Mouse (Mus musculus): Measurements from ENCODE around the gene Abhd5.

Abhd5 gene

DNA sequence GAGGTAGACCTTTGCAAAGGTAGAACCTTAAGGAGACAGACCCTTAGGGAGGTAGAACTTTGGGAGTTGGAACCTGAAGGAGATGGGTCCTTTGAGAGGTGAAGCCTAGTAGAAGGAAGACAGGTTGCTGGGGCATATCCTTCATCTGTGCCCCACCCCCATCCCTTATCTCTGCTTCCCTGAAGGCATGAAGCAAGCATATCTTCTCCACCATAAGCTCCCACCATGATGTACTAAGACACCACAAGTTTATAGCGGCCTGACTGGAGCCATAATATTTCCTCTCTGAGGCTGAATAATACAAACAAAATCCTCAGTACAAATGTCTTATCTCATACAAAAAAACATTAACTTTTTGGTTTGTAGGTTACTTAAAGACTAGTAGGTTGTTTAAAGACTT lies 3.5 kb upstream of the Abhd5 start:
- DNase-seq (ENCODE audit: low spot score), result no peak

DNA sequence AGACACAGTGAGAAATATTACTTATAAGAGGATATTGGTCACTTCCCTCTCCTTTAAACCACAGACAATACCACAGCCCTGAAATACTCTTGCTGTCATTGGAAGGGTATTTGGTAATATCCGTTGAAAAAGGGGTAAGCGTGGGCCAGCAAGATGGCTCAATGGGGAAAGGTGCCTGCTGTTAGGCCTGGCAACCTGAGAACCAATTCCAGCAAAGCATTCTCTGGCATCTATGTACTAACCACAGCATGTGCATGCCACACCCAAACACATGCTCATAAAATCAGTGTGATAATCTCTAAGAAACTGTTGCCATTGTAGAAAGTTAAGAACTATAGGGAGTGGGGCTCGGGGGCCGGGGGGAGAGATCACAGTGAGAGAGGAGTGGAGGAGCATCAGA lies 2.1 kb upstream of the Abhd5 start:
- DNase-seq (ENCODE audit: low spot score), result no peak

DNA sequence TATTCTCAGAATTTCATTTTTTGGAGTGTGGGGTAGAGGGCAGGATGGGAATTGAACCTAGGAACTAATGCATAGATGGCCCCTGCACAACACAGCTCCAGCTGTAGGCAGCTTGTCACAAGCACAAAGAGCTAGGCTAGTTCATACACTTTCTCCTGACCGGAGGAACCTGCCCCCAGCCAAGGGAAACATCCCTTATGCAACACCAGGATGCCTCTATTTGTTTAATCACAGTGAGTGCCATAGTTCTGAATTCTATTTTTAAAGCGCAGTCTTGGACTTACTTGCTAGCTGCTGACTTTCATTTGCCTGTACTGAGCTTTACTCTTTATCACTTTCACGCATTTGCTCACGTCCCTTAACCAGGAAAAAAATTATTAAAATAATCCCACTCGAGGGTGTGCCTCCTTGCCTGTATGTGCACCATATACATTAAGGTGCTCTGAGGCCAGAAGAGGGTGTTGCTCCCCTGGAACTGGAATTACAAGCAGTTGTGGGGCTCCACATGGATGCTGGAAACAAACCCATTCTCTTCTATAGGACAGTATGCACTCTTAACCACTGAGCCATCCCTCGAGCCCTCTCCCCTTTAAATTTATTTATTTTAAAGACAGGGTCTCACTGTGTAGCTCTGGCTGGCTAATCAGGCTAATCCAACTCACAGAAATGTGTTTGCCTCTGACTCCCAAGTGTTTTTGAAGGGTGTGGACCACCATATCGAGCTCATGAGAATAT lies 845 bp upstream of the Abhd5 start:
- DNase-seq (ENCODE audit: low spot score), result no peak

DNA sequence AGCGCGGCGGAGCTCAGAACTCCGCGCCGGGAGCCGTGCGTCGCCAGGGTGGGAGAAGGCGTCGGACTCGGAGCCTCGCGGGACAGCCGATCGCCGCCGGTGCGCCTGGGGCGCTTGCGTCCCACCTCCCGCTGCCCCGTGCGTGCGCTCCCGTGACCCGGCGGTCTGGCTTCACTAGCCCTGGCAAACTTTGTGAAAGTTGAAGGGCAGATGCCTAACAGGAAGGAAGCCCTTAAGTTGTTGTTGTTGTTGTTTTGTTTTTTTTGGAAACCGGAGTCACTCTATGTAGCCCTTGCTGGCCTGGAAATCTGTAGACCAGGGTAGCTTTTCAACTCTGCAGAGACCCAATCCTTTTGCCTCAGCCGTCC lies 601 bp downstream of the Abhd5 start:
- DNase-seq (ENCODE audit: low spot score), result no peak

DNA sequence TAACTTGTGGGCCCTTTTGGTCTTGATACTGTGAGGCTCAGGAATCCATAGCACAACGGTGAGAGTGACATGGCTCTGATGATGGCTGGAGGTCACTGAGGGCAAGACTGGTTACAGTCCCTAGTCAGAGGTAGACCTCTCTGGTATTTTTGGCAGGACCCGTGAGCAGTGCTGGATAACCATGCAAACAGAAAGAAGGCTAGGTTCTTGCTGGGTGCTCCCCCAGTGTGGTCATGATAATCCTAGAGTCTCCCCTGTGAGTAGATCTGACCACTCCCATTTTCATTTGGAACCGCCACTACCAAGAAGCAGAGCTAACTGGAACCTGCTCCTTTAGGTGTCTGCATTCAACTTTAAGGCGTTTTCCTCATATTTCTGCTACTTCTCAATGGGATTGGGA lies 1.5 kb downstream of the Abhd5 start:
- no peak for DNase-seq (ENCODE audit: low spot score)

DNA sequence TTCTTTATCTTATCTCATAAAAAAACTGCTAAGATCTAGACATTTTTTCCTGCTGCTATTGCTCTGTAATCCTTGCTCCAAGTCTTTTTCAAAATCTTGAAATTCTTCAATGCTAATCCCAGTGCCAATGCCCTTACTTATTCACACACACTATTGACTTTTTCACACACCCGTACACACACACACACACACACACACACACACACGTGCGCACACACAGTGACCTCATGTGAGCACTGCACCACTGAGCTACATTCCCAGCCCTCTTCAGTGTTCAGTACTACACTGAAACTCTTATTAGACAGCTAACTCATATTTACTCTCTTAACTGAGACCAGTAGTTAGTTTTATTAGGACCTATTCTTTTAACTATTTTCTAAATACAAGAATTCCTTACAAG lies 2.8 kb downstream of the Abhd5 start:
- DNase-seq (ENCODE audit: low spot score), result no peak

DNA sequence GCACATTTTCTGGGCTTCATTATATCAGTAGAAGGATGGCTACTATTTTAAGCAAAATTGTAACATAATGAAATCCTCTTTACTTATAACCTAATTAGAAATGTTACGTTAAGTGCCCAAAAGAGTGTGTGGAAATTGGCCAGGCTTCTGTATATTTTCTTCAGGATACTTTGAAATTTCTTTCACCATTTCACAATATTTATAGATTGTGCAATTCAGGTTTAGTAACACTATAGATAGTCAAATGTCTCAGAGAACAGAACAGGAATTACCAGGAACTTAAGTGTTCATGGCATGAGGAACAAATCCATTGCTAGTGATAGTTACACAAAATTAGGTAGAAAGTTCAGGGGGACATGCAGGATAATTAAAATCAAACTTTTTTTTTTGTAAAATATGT lies 5.7 kb downstream of the Abhd5 start:
- DNase-seq (ENCODE audit: low spot score), result no peak

DNA sequence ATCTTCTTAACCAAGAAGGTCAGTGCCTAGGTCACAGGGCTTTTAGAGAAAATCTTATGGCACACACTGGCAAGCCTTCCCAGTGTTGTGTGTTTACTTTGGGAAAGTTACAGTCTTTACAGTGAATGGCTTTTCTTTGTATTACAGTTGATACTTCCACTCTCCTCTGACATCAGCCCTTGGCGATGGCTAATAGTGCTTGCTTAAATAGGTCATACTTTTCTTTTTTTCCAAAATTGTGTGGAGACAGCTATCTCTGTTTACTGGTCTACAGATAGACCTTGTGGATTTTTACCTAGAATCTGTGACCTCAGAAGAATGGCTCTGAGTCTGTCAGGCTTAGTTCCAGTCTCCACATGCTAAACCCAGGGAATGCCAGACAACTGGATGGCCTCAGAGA lies 6.2 kb downstream of the Abhd5 start:
- DNase-seq (ENCODE audit: low spot score), result no peak

DNA sequence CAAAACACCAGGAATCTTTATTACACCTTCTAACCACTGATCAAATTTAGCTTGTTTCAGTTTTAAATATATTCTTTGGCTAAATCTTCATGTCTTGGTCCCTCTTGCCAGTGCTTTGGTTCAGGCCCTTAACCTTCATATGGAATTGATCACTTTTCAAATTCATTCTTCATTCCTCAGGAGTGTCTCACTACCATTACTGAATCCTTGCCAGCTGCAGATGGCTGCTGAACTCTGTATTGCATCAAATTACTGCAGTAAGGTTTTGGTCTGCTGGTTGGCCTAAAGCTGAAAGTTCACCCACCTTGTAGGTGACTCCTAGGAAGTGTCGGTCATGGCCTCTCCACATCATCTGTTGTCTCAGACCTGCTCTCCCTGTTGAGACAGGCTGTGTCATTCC lies 12.8 kb downstream of the Abhd5 start:
- no peak for DNase-seq (ENCODE audit: low spot score)

DNA sequence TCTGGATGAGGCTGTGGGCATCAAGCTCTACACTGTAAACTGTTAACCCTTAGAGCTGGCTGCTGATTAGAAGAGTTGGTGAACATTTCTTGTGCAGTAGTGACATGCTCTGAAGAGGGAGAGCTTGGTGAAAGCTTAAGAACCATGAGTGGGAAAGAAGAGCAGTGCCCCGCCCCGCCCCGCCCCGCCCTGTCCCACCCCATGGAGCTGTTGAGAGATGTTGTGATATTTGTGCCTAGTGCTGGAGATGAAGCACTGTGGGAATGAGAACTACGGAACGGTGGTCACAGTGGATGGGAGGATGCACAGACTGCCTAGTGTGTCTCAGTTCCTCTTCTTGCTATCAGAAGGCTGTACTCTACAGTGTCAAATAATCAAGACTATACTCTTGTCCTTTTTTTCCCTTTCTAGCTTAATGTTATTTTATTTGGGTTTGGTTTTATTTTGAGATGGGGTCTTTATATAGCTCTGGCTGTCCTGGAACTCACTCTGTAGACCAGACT lies 18.9 kb downstream of the Abhd5 start:
- DNase-seq (ENCODE audit: low spot score), result no peak

DNA sequence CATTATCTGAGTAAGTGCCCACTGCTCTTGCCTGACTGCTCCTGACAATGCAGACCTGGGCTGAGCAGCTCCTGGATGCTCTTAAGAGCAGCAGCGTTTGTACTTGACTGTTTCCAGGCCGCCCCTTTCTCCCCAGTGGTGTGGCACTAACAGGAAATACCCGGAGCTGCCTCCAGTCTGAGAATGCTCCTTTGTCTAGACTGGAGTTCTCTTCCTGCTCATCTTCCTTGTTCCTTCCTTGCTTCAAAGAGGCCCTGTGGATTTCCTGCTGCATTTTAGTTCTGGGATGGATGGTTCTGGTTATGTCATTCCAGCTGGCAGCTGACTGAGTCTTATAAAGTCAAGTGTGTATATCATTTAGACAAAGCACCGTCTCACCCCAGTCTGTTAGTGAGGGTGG lies 21.1 kb downstream of the Abhd5 start:
- no peak for DNase-seq (ENCODE audit: low spot score)

DNA sequence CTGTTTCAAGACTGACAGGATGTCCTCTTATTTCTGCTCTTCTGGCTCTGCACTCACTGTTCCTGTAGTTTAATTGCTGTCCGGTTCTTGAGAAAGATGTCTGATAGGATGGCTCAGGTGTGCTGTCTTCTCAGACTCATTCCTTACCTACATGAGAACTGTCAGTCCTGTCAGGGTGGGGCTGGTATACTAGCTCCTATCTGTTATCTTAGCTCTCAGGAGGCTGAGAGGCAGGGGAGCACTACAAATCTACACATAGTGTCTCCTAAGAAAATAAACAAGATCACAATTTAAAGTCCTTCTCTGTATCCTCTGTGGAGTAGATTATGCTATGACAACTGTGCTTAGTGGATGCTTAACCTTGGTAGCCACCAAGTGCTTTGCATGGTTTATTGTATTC lies 21.6 kb downstream of the Abhd5 start:
- no peak for DNase-seq (ENCODE audit: low spot score)

DNA sequence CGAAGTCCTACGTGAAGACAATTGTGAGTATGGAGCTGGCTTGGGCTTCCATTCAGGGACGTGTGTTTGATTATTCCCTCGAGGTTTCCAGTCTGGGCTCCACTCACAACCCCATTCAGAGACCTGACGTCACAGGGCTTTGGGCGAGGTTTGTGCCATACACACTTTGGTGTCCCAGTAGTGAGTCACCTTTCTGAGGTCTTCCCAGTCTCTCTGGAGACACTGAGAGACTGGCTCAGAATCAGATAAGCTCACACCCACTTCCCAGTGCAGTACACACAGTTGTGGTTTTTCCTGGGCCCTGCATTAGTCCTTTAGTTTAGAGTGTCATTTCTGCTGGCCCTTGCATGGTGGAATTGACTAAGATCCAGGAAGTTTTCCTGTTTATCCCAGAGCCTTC lies 27.6 kb downstream of the Abhd5 start:
- DNase-seq (ENCODE audit: low spot score), result no peak

DNA sequence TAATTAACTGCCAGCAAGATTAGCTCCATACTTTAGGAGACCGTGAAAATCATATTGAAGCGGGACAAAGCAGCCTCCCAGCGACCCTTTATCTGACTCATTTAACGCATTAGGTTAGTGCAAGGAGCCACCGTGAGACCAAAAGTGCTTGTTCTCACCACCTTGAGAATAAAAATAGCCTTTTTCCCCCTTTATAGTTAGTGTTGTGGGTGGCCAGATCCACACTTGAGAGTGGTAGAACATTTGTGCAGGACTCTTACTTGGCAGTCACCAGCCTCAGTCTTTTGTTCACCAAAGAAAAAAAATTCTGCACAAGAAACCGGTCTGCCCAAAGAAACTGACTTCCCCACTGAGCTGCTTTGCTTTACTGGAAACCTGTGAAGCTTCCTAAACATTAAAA lies 29.6 kb downstream of the Abhd5 start:
- no peak for DNase-seq (ENCODE audit: low spot score)

DNA sequence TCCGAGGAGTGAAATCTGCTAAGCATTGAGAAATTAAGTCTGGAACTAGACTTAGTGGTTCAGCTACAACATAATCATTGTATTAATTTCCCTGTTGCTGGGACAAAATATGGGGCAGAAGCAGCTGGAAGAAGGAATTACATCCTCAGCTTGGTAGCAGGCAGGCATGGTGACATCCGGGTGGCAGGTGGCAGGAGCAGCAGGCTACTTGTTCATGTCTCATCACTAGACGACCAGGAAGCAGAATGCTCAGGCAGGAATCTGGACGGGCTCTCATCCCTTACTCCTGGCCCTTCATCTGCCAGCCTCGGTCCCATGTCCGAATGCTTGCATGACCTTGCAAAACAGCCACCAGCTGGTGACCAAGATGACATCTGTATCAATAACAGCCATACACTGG lies 30.6 kb downstream of the Abhd5 start:
- no peak for DNase-seq (ENCODE audit: low spot score)

DNA sequence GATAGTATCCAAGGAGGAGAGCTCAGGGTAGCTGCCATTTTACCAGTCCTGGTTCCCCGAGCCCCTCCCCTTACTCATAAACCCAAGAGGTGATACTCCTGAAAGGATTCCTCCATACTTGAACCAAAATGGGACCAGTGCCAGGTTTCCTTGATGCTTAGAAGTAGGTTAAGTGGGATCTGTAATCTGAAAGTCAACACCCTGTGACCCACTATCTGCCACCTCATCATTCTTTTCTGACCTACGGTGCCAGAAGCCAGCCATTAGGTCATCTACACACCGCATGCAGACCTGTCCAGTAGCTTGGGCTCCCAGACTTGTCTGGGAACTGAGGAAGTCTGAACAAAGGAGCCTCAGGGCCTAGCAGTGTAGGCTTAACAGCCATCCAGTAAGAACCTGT lies 34.6 kb downstream of the Abhd5 start:
- no peak for DNase-seq (ENCODE audit: low spot score)

DNA sequence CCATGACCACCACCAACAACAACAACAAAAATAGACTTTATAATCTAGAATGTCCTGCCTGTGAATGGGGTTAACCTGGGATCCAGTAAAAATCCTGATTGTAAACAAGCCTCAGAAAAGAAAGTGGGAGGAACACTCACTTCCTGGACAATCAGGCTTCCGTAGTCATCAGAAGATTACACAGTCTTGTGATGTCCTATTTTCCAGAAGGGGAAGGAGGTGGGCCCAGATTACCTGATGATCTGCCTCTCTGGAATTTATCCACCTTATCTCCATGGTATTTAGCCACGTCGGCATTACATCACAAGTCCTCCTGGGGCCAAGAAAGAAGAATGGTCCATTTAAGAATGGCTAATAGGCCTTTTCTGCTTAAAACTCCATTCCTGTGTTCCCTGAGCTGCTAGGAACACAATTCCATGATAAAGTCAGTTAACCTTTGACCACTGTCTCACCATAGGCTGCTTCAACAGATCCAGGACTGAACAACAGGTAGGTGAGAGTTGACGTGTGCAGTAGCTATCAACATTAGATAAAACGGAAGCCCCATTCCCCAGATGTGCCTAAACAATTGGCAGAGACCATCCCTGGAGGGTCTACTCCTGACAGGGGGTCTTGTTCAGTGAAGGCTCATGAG lies 38.0 kb downstream of the Abhd5 start:
- DNase-seq (ENCODE audit: low spot score), result no peak

DNA sequence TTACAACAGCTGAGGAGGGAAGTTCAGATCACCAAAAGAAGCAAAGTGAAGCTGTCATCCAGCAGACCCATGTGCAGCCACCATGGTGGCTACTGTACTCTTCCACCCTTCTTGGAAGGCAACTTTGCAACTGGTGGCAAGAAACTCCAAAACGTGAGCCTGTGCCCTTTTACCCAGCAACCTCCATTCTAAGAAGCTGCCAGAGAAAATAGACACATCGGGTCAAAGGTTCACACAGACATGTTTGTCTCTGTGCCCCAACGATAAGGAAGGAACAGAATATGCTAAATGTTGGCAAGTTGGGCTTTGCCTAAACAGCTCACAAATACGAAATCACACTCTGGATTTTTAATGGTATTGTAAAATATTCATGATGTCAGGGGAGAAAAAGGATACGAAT lies 44.4 kb downstream of the Abhd5 start:
- DNase-seq (ENCODE audit: low spot score), result no peak

DNA sequence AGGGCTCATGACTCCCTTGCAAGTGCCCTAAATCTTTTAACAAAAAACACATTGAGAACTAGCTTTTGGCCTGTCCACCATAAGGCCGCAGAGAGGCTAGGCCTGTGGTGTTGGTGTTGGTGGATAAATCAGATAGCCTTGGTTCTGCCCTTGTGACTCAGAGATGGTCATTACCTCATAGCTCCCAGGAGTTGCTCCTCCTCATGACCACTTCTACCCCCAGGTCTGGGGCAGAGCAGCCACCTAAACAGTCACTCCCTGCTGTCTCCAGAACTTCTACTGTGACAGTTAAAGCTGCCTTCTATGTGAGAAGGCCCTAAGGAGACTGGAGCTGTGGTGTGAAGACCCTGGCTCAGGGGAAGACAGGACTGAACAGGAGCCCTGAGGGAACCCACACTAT lies 45.7 kb downstream of the Abhd5 start:
- no peak for DNase-seq (ENCODE audit: low spot score)

DNA sequence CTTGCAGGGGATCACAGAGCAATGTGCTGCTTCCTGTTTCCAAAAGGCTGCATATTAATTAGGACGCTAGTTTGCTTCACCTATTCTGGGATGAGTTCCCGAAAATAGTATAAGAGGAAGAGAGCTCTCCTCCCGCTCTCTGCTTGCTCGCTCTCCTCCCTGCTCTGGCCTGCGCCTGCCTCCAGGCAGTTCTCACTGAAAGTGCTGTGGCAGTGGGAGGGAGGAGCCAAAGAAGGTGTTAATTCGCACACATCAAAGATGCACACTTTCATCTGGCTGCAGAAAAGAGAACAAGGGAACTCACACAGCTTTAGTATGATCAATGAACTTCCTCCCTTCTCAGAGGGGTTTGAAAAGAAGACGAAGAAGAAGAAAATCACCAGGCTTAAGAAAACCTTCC lies 47.3 kb downstream of the Abhd5 start:
- DNase-seq (ENCODE audit: low spot score), result no peak

DNA sequence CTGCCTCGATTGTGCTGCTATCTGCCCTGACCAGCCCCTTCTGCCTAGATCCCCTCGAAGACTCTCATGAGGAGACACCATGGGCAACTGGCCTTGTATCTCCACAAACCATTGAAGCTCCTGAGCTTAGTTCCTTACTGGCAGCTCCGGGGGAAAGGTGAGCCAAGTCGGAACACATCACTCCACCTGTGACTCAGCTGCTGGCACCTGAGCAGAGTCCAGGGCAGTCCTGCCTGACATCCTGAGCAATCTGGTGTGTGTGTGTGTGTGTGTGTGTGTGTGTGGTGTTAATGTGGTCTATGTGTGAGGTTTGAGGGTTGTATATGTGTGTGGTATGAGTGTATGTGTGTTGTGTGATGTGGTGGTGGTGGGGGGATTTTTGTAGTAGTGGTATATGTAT lies 49.8 kb downstream of the Abhd5 start:
- DNase-seq (ENCODE audit: low spot score), result peak; percentile 38

DNA sequence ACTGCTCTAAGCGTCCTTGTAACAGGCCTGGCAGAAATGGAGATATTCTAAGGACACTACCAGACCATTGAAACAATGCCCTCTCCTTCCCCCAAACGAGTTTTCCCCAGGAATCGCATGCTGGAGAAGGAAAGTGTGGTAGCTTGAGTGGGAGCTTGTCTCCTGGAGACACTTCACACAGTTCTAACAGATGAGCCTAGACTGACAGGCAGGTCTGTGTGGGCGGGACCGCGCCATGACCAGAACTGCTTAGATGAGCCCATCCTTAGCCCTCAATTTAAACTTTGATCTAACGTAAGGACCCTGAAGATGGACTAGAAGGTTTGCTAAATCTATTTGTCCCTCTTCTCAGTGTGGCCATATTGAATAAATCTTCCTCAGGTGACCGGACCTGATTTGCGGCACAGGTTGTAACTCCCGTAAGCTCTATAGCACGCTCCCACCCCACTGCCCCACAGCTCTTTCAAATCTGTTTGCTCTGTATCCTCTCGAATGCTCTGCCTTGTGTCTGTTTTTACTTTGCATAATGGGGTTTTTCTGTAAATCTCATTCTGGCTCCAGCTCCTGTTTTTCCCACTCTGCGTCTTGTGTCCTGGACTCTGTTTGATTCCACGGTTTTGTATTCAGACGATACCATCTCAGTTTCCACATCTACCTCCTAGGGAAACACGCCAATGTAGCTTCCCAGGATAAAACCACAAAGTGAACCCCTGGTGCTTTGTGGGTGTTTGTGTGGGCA lies 59.2 kb downstream of the Abhd5 start:
- DNase-seq (ENCODE audit: low spot score), result no peak

DNA sequence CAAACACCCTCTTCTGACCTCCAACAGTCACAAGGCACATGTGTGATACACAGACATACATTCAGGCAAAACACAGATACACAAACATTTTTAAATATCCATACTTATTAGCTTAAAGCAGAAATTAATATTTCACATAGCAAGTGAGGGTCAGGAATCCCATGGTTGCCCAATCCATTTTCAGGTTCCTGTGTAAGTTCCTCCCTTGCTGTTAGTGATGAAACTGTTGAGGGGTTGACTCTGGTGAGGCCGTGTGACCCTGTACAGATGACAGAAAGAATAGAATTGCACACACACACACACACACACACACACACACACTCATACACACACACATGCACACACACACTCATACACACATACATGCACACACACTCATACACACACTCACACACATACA lies 63.2 kb downstream of the Abhd5 start:
- no peak for DNase-seq (ENCODE audit: low spot score)
